Mouse (Mus musculus) olfactory bulb, adult 2 months (tissue): ENCODE measurements around the gene Ms4a4a. TPM values are rescaled to one million over a fixed set of nuclear protein-coding genes. Genes with fewer than 3 reads are reported as not detected.

Experiments used
- H3K27ac ChIP-seq: fragments of 200-500 bp; 2 replicates; pipeline ENCODE4 v1.5.1; 2012; ENCODE audit warnings: low read depth, low read length; ENCODE audit not compliant: insufficient read depth
- H3K4me1 ChIP-seq: fragments of 200-500 bp; 2 replicates; pipeline ENCODE4 v1.6.1; 2012; ENCODE audit warnings: low read length; ENCODE audit not compliant: control insufficient read depth, insufficient read depth
- H3K4me3 ChIP-seq: fragments of 200-500 bp; 2 replicates; pipeline ENCODE4 v1.5.1; 2012; ENCODE audit warnings: mild to moderate bottlenecking, low read depth, low read length, moderate library complexity; ENCODE audit not compliant: insufficient read depth
- CTCF ChIP-seq: fragments of 200-500 bp; IDR thresholded peaks from 2 replicates; pipeline ENCODE4 v1.5.1; 2012; ENCODE audit warnings: low read depth, mild to moderate bottlenecking, low read length, moderate library complexity; ENCODE audit not compliant: insufficient read depth
- POLR2A ChIP-seq: fragments of 200-500 bp; IDR thresholded peaks from 2 replicates; pipeline ENCODE4 v1.6.1; 2012; ENCODE audit warnings: mild to moderate bottlenecking, low read depth, low read length, moderate library complexity; ENCODE audit not compliant: insufficient read depth
- WGBS: fragments of 180-500 bp; shearing (Covaris S2); methylation state at CpG from one replicate; pipeline ENCODE4 v1.1.7; 2018; 5-methylcytosine and 5-hydroxymethylcytosine counted together
- polyA plus RNA-seq: library from polyadenylated mRNA; stranded (reverse); fragments of >200 nt; gene quantifications from 2 replicates; pipeline ENCODE4 v1.2.4, GENCODE M21; 2012; ENCODE audit warnings: low replicate concordance; ENCODE audit not compliant: missing spikeins, insufficient read depth, insufficient read length

Gene Ms4a4a
- polyA plus RNA-seq, 1 experiment = not detected

GRCm38 (mm10) chr19:11368310-11368709 lies 7.0 kb upstream of the Ms4a4a start:
- Histone ChIP-seq H3K4me3 (no peak overlapping the region), H3K27ac (no peak overlapping the region), H3K4me1 (no peaks in the 10 kb centered on the region)
- no peak for TF ChIP-seq POLR2A
- TF ChIP-seq CTCF = no peak
- 81% methylated on average over 3 of the region's 3 CpGs for WGBS

DNA sequence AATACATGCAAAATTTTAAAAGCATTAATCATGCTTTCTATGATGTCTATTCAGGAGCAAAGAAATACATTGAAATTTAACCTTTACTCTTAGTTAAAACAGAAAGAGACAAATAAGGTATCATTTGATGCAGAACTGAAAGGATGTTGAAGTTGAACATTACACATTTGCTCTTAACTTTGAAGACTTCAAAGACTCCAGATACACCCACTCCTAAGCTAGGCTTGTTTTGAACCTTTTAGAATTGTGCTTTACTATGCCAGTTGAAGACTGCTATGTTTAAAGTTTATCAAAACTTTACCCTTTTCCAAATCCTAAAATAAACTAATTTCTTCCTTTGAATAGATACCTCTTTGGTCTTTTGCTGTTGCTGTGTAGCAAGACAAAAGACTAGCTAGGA lies 4.1 kb upstream of the Ms4a4a start:
- H3K4me1 ChIP-seq = no peaks in the 10 kb centered on the region
- TF ChIP-seq CTCF (no peak), POLR2A (no peak)
- no peak overlapping the region for H3K27ac ChIP-seq
- no peak overlapping the region for H3K4me3 ChIP-seq

DNA sequence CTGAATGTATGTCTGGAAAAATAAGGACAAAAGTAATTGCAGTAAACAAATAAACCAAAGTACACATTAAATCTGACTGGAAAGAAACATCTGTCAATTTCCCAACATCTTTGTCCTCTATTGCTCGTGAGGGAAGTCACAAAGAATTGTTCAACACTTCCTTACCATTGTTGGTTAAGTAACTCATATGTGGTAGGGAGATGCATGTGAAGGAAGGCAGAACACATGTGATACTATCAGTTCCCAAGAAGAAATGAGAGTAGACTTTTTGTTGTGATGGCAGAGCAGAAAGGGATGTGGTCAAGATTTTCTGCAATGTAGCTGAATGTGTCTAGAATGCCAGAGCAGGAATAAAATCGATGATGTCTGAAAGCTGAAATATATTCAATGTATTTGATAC lies 1.1 kb downstream of the Ms4a4a start:
- no peak for TF ChIP-seq CTCF
- TF ChIP-seq POLR2A = no peak
- Histone ChIP-seq H3K4me1 (no peaks in the 10 kb centered on the region), H3K4me3 (no peak overlapping the region), H3K27ac (no peak overlapping the region)
- WGBS = 82% methylated on average over 2 of the region's 2 CpGs

GRCm38 (mm10) chr19:11387109-11387508 lies 11.8 kb downstream of the Ms4a4a start:
- Histone ChIP-seq H3K4me1 (no peaks in the 10 kb centered on the region), H3K27ac (no peak overlapping the region), H3K4me3 (no peak overlapping the region)
- no peak for TF ChIP-seq CTCF
- TF ChIP-seq POLR2A = no peak
- WGBS = 81% methylated on average over 2 of the region's 2 CpGs

GRCm38 (mm10) chr19:11387685-11388084 lies 12.4 kb downstream of the Ms4a4a start:
- 81% methylated on average over 4 of the region's 4 CpGs for WGBS
- H3K4me3 ChIP-seq = no peak overlapping the region
- no peak for TF ChIP-seq POLR2A
- TF ChIP-seq CTCF = no peak
- H3K27ac ChIP-seq = no peak overlapping the region
- H3K4me1 ChIP-seq = no peaks in the 10 kb centered on the region

GRCm38 (mm10) chr19:11388949-11389348 lies 13.6 kb downstream of the Ms4a4a start:
- H3K4me3 ChIP-seq = no peak overlapping the region
- WGBS = 86% methylated on average over 2 of the region's 2 CpGs
- H3K4me1 ChIP-seq = no peaks in the 10 kb centered on the region
- TF ChIP-seq POLR2A (no peak), CTCF (no peak)
- no peak overlapping the region for H3K27ac ChIP-seq

DNA sequence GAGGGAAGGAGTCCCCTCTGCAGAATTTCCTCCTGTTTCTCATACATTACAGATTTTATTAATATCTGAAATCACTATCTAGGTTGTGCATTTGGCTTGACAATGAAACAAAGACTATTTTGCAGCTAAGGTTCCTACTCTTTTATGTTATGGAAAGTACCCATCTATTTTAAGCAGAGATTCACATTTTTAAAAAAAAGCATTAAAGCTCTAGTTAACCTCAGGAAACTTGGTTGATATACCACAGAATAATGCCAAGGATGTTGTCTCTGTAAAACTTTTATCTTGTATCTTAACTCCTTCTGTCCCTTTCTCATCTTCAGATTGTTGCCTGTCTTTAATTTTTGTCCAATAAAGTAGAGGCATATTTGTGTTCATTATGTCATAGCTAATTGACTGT lies 20.4 kb downstream of the Ms4a4a start:
- no peak overlapping the region for H3K4me3 ChIP-seq
- H3K27ac ChIP-seq = no peak overlapping the region
- TF ChIP-seq CTCF = no peak
- no peak for TF ChIP-seq POLR2A
- H3K4me1 ChIP-seq = no peaks in the 10 kb centered on the region

DNA sequence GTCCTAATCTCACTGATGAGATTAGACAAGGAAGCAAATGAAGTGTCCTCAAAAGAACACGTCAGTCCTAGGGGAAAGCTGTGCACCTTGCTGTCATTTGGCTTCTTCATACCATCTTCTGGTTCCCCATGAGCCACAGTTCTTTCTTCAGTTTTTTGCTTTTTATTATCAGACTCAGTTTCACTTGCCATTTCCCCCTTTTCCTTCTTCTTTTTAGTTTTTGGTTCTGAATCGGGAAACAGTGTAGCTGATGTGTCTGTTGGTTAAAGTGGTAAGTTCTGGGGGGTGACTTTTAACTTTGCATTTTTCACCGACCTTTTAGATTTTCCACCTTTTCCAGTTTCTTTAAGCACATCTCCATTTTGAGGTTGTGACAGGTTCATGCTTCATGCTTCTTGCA lies 29.2 kb downstream of the Ms4a4a start, which contains the start of gene Ms4a4c:
Ms4a4c (plus strand) TSS at position 244 of the 400 bp plus-strand sequence.
- WGBS = 85% methylated on average over 3 of the region's 3 CpGs
- H3K27ac ChIP-seq = no peak within 1 kb of the TSS
- TF ChIP-seq POLR2A (no peak), CTCF (no peak)
- H3K4me3 ChIP-seq = no peak within 1 kb of the TSS
- H3K4me1 ChIP-seq = no peaks in the 10 kb centered on the region

- H3K27ac ChIP-seq = no peak overlapping the region
- H3K4me3 ChIP-seq = no peak overlapping the region
- H3K4me1 ChIP-seq = no peaks in the 10 kb centered on the region
- no peak for TF ChIP-seq POLR2A
These were observed 32.1 kb downstream of the Ms4a4a start for GRCm38 (mm10) chr19:11407428-11407827.

GRCm38 (mm10) chr19:11408591-11408990 lies 33.3 kb downstream of the Ms4a4a start:
- TF ChIP-seq POLR2A = no peak
- no peak for TF ChIP-seq CTCF
- H3K27ac ChIP-seq = no peak overlapping the region
- WGBS = 95% methylated on average over 1 of the region's 1 CpGs
- H3K4me1 ChIP-seq = no peaks in the 10 kb centered on the region
- no peak overlapping the region for H3K4me3 ChIP-seq
